Mouse (Mus musculus) ovary, postnatal 10 days (tissue): ENCODE data around the gene Gcn1l1.
"Not testable (repeated sequence)": the region's sequence is repeated elsewhere in the genome, so short reads cannot be mapped to it uniquely, and the experiment has no call there.

Experiments
- DNase-seq: peaks from one replicate; pipeline ENCODE4 v3.0.0; 2022; ENCODE audit warnings: low spot score

Gene Gcn1l1

DNA sequence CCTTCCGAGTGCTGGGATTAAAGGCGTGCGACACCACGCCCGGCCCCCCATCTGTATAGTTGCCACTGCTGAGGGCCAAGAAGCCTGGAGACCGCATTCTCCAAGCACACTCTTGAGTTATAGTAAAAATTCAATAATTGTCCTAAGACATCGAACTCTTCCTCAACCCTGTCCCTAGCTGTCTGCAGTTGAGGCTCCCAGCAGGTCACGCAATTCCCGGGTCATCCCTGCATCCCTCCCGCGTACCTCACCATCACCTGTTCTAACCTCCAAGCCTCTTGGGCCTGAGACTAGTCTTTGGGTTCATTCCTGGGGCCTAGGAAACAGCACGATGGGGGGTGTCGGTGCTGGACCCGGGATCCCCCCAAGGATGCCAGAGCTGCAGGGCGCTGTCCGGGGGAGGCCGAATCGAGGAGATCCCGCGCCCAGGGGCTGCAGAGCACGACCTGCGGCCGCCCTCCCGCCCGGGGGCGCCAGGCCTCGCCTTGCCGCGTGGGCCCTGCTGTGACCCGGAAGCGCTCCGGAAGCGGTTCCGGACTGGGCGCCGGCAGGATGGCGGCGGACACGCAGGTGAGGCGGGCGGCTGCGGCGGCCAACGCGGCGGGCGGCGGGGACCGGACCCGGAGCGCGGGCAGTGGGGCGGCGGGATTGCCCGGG, at the start of gene Gcn1l1:
Gene Gcn1l1 (plus strand): TSS at position 518 of the 657 bp plus-strand sequence.
- DNase-seq: peak; percentile 71

DNA sequence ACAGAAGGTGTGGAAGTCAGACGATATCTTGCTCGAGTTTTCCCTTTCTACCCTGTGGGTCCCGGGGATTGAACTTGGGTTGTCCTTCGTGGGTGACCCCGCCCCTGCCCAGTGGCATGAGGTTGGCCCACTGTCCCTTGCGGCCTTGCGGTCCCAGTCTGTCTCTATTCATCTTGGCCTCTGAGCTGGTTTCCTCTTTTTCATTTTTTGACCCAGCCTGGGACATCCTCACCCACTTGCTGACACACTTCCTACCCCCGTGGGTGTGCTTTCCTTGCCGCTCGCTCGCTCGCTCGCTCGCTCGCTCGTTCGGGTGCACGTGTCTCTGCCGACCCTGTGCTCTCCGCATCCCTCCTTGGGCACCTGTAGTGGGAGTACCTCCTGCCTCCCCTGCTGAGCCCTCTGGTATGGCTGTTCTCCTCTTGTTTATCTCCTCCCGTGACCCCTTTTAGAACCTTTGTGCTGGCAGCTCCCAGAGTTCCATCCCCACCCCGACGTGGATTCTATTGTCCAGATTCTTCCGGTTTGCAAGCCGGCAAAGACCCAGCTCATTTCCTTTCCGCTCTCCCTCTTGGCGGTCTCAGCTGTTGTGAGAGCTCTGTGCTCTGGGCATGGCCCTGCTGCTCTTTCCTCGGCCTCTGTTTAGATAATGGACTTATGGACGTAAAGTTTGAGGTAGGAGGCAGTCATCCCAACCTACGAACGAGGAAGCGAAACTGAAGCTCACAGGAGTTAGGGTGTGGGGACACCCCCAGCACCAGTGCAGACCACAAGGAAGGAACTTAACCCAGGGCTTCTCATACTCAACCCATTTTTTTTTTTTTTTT, 48.8 kb upstream of the Gcn1l1 start:
- DNase-seq: no peak

DNA sequence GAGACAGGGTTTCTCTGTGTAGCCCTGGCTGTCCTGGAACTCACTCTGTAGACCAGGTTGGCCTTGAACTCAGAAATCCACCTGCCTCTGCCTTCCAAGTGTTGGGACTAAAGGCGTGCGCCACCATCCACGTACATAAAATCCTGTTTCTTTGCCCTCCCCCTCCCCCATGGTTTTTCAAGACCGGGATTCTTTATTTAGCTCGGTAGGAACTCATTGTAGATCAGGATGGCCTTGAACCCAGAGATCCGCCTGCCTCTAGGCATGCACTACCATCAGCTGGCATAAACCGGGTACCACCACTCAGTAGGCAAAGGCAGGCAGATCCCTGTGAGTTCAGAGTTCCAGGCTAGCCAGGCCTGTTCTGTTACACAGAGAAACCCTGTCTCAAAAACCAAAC, 48.1 kb upstream of the Gcn1l1 start:
- DNase-seq: no peak

DNA sequence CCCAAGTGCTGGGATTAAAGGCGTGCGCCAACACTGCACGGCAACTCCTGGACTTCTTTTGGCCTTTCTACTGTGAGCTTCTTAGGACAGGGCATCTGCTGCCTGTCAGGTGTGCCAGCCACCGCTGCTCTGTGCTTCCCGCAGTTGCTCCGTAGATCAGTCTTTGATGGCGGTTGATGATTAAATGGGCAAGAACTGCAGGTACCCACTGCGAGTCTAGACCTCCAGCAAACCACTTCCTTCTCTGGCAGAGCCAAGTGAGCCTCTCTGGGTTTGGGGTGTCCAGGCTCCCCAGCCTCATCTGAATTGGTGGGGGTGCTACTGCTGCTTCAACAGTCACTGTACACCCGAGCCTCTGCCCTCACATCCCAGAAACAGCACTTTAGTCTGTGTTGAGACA, 47.6 kb upstream of the Gcn1l1 start:
- no peak for DNase-seq

DNA sequence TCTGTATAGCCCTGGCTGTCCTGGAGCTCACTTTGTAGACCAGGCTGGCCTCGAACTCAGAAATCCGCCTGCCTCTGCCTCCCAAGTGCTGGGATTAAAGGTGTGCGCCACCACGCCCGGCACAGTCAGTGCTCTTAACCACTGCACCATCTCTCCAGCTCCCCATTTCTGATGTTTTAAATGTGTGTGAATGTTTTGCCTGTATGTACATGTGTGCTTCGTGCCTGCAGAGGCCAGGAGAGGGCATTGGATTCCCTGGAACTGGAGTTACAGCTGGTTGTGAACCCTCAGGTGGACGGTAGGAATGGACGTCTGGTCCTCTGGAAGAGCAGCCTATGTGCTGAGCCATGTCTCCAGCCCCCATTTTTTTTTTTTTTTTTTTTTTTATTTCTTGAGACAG, 46.8 kb upstream of the Gcn1l1 start:
- DNase-seq: not testable (repeated sequence)

DNA sequence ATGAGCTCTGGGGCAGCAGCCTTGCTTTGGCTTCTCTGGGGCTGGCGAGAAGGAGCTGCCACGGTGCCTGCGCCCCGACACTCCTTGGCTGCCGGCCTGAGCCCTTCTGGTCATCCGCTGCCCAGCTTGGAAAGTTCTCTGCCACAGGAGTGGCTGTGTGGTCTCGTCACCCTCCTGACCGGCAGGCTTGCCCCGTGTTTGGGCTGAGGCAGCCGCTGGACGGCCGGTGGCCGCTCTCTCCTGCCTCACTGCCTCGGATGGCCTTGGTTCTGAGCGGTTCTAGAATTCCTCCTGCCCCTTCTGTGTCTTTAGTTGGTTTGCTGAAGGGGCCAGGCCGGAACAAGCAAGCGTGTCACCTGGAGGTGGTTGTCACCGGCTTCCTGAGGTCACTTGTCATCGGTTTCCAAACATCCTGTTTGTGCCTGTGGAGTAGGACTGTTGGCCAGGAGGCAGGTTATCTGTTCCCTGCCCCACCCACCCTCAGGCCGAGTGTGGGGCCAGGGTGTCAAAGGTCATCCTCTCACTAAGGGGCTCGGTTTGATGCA, 44.7 kb upstream of the Gcn1l1 start:
- no peak for DNase-seq

DNA sequence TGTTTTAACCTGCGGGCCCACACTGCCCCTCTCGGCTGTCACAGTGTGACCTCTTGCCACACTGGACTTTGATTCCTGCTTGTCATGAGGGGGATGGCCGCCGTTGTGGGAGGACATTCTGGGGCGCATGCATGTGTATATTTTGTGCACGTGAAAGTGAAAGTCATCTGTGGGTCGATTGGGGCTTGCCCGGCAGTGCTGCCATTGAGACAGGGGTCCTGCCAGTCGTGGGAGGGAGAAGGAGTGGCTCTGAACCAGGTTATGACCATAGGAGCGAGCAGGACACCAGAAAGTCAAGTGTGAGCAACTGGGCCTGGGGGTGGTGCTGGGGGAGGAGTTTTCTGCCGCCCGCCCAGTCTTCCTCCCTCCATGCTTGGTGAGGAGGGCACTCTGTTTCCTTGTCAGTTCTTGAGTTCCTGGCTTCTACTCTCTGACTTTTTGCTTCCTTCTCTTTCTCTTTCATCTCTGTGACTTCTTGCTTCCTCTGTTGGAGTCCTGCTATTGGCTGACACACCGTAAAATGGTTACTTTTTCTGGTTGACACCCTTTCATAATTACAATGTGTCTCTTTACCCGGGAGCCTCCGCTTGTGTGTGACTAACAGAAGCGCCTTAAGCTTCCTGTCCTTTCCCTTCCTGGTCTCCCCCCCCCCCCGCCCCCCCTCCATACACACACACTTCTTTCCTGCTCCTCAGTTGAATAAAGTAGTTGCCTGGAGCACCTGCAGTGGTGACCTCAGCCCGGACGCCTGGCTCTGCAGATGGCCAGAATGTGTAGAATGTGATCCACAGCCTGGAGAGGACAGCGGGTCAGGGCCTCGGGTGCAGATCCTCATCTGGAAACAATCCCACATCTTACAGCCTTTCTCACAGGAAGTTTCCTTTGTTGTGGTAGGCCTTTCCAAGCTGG, 43.2 kb upstream of the Gcn1l1 start:
- no peak for DNase-seq

DNA sequence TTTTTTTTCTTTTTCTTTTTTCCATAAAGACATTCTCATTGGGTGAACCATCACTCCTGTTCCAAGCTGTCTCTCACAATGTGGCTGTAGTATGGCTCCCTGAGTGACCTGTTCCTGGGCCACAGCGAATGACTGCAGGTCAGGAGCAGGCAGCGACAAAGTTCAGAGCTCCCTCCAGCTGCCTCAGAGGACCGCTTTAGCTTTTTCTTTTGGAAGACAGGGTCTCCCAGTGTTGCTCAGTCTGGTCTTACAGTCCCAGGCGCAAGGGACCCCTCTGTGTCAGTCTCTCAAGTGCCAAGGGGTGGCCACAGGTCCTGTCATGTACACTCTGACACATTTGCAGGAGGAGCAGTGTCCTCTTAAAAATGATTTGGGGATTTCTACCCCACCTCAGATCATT, 42.5 kb upstream of the Gcn1l1 start:
- no peak for DNase-seq

DNA sequence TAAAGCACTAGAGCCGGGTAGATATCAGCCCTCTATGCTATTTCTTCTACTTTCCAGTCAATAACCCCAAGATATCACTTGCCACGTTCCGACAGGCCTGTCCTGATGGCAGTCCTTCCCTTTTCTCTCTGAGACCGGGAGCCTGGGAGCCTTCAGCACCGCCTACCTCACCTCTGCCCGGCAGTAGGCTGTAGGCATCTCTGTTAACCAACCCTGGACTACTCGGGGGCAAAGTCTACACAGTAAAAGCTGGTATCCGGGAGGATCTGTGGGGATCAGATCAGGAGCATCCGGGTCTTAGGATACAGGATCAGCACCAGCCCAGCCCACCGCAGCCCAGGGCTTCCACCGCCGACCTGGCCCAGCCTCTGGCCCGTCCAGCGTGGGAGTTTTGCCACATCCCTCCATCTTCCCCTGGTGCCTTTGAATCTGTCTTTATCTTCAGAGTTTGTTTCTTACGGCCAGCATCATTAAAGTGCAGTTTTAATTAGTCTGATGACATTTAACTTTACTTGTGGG, 42.0 kb upstream of the Gcn1l1 start:
- DNase-seq: no peak

DNA sequence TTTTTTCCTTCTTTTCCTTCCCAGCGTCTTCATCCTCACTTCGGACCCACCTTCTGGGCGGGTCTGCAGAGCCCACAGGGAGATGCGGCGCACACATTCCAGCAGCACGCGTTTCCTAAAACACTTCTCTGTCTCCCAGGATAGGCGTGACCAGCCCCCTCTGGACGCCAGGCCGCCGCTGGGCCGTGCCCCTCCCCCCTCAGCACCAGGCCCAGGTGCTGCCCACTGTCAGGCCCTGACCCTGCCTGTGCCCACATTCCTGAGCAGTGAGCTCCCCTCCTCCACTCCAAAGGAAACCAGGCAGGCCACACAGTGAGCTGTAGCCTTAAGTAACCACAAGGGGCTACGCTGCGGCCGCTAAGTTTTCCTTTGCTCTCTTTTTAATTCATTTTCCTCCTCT, 41.1 kb upstream of the Gcn1l1 start:
- no peak for DNase-seq

DNA sequence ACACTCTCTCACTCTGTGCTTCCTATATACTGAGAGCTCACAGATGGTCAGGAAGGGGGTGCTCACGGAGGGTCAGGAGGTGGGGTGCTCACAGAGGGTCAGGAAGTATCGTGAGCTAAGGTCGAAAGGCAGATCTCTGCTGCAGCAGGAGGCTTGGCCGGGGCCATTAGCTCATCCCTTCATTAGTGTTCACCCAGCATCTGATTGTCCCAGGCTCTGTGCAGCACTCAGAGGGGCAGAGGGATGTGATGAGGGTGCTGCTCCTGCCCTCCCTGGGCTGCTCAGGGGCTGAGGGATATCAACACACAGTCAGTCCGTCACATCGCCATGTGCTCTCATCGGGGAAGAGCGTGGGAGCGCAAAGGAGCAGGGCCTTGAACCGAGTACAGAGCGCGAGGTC, 40.6 kb upstream of the Gcn1l1 start:
- DNase-seq: no peak

DNA sequence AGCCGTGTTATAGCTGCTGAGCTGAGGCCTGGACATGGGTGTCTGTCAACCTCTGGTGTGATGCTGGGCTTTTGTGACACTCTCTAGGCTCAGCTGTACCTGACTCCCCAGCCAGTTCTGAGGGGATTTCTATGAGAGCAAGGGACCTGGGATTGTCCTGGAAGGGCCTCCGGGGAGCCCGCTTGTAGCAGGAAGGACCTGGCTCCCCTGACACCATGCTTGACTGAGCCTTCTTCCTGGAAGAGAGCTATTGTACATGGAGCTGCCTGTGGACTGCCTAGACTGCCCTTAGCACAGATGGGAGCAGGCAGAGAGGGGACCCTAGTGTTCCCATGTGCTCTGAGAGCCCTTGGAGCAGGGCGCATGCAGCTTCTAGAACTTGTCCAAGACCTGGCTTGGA, 39.6 kb upstream of the Gcn1l1 start:
- DNase-seq: no peak

DNA sequence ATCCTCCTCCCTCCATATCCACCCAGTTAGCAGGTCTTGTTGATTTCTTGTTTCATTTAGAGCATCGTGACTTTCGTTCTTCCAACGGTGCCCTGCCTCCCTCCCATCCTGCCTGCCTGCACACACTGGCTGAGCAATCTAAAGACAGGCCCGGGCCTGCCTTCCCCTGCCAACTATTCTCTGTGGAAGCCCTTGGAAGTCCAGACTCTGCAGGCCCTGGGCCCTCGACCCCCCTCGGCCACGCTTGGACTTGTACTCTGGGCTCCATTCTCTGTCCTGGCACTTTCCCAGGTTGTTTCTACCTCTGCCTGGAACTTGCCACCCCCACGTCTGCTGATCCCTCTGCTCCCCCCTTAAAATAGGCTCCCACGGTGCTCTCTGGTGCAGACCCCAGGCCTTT, 39.1 kb upstream of the Gcn1l1 start:
- no peak for DNase-seq

DNA sequence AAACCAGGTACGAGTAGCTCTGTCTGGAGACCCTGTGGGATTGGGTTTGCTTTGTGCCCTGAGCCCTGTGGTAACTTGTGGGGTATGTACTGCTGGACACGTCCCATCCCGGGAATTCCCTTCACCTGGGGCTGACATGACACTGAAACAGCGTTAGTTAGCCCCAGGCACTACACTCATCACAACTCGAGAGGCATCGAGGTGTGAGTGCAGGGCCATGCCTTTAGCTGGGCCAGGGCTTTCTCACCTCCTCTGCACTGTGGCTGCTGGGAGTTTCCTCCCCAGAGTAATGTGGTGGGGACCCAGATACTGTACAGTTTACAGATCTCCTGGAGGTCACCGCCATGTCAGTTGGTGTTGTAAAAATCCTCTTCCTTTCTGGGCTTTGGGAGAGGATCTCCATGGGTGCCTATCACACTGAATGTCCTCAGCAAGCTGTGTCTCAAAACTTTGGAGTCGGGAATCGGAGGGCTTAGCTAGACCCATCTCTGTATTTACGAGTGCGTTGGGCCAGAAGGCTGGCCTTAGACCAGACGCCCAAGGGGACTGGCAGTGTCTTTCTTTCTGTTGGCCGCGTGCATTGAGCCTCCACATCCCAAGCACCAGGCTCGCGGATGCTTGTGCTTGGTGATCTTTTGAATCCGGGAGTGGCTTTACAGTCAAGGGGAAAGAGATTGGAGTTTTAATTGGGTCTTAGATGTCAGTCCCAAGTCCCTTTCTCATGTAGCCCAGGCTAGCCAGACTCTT, 38.4 kb upstream of the Gcn1l1 start:
- DNase-seq: no peak

DNA sequence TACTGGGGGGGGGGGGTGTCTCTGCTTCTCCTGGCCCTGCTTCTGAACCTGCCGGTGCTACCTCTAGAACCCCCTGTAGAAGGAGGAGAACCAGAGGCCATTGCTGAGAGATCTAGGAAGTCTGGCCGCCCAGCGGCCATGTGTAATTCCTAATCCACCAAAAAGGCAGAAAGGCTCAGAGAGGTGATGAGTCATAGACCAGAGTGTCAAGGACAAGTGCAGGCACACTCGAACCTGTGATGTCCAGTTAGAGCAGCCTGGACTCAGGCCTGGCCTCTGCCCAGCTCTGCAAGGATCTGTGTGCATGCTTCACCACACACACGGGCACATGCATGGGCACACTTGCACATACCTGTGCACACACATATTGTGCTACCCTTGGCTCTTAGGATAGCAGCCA, 36.9 kb upstream of the Gcn1l1 start:
- no peak for DNase-seq

DNA sequence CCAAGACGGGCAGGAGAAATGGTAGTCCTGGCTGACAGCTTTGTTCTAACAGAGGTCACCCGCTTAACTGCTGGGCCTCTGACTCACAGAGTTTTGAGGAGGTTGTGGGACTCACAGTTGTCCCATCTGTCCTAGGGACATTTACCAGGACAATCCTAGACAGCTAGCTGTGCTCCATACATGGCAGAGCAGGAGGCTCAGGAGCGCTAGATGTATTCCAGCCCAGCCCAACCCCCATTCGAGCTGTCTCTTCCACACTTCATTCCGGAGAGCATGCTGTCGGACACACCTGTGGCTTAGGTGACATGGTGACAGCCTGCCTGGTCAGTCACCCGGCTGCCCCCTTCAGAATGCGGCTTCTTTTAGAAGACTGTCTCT, 35.7 kb upstream of the Gcn1l1 start:
- DNase-seq: no peak

DNA sequence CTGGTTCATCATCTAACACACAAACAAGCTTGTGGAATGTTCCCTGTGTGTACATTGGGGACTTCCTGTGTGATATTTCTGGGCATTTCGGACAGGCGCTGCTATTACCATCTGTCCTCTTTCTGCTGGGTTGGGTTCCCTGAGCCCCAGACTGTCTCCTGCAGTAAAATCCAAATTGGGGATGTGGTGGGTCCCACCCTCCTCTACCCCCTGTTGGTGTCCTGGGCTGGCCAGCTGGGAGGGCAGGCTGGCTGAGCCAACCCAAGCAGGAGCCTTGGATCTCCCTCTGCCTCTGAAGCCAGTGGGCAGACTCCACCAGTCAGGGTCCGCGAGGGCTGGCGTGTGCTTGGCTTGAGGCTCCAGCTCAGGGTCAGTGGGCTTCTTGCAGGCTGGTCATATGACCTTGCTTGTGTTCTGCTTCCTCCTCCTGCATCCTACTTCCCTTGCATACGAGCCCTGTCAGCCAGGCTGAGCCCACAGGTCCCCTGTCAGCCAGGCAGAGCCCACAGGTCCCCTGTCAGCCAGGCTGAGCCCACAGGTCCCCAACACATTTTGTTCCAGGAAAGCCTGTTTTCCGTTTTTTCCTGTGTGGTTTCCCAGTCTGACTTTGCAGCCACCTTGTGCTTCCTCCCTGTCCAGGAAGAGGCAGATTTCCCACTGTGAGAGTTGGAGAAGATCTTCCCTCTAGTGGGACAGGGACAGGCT, 35.2 kb upstream of the Gcn1l1 start:
- no peak for DNase-seq

DNA sequence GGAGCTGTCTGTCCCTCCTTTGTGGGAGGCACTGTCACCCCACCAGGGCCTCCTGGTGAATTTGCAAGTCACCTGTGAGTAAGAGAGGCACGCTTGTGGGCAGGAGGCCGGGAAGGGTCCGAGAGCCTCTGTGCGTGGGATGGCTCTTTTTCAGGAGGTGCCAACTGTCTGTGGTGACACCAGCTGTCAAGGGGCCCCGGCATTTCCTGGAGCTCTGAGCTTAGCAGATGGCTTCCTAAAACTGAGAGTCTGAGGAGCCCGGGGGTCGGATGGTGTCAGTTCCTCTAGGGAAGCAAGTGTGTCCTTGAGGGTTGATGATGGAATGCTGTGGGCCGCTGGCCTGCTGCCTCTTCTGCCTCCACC, 34.6 kb upstream of the Gcn1l1 start:
- DNase-seq: no peak

DNA sequence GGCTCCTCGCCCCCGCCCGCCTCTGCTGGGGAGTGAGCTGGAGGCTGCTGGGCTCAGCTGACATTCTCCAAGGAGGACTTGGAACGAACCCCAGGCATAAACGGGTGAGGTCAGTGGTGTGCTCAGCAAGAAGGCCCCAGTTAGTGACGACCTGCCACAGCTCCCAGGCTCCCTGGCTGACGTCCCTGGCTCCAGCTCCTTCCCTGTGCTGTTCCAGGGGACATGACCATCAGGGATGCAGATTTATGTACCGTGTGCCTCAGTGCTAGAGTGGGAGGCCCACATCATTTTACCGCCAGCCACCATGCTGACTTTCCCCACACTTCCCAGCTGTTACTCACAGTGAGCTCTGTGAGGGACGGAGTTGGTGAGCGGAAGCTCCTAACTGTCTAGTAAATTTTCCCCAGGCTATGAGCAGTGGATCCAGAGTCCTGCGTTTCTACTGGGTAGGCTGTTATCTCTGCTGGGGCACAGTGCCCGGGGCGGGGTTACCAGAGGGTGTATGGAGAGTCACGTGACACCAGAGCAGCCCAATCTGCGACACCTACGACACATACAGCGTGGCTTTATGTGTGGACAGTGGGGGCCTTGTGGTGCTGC, 33.3 kb upstream of the Gcn1l1 start:
- DNase-seq: no peak

DNA sequence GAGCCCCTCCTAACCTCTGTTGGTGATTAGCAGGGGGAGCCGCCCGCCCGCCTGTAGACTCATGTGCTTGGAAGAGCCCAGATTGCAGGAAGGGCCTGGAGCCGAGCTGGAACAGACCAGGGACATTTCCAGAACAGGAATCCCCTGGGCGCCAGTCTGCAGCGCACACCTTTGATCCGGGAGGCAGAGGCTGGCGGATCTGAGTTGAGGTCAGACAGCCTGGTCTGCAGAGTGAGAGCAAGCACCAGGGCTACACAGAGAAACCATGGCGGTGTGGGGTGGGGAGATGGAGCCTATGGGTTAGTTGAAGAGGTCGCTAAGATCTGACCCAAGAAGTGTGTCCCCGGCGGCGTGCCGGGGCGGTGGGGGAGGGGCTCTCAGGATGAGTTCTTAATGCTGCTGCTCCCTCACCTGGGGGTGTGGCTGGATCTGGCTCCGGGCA, 30.7 kb upstream of the Gcn1l1 start:
- no peak for DNase-seq
